Mouse (Mus musculus): Measurements from ENCODE around the gene Lmbr1l.
"Not testable (repeated sequence)": the region's sequence is repeated elsewhere in the genome, so short reads cannot be mapped to it uniquely, and the experiment has no call there.

Gene Lmbr1l

DNA sequence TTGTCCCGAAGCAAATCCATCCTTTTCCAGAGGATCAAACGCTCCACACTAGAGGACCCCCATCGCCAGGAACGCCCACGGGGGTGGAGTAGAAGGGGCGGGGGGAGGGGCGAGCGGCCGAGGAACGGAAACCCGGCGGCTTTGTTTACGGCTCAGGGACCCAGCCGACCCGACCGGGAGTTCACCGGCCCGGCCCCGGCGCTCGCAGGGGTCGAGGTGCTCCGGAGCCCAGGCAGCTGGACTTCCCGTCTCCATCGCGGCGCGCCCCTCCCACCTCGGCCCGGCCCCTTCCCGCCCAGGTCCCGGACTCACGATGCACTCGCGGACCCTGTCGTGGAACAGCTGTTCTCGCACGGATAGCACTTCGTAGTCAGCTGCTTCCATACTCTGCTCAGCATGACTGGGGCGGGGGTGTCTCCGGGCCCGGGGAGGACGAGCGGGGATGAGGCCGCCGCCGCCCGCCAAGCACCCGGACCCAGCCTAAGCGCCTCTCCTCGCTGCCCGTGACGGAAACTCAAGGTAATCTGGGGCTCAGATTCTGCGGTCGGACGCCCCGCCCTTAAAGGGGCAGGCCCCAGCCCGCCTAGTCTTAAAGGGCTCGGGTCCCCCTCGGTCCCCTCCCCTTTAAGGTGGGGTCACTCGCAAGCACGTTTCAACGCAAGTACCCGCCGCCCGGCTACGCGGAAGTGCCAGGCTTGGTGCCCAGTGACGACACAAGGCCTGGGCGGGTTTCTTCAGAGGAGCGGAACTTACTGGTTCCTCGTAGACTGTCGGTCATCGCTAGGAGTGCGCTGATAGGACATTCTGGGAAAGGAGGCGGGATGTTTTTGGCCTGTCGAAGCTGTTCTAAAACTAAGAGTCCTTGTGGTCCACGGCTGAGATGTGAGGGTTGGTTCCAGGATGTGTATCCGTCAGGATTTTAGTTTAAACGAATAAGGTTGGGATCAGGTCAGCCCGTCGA is at the start of gene Lmbr1l:
Gene Lmbr1l, minus strand, starts transcription at position 694 of the 961 bp plus-strand sequence.
- DNase-seq (ENCODE audit: low spot score in 2 of 2) = peak; percentile 97

DNA sequence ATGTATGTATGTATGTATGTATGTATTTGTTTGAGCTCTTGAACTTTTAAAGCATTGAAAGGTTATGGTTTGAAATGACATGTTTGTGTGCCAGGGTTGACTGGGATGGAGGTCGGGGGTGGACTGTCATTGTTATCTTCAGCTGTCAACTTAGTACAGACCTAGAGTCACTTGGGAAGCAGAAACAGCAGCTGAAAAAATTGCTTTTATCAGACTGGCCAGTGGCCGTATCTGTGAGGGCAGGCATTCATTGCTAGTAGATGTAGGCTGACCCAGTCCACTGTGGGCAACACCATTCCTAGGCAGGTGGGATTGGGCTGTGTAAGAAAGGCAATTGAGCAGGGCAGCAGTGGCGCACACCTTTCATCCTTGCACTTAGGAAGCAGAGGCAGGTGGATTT is 41.5 kb upstream of the Lmbr1l start:
- DNase-seq (ENCODE audit: low spot score in 2 of 2) = no peak

DNA sequence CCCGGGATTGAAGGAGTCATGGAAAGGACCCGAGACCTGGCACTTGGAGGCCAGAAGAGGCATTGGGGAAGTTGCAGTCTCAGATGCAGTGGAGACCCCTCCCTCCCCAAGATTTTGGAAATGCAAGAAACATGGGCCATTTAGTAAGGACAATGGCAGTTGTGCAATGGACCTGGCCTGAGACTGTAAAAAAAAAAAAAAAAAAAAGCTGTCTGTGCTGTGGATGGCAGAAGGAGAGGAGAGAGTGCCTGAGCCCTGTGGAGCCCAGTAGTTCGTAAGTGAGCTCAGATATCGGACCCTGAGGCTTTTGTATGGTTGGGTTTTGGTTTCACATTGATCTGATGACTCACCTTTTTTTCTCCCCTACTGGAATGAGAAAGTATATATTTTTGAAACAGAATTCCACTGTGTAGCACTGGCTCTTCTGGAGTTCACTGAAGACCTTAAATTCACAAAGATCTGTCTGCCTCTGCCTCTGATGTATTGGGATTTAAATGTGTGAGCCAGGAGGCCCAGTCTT is 40.9 kb upstream of the Lmbr1l start:
- DNase-seq (ENCODE audit: low spot score in 2 of 2) = no peak

DNA sequence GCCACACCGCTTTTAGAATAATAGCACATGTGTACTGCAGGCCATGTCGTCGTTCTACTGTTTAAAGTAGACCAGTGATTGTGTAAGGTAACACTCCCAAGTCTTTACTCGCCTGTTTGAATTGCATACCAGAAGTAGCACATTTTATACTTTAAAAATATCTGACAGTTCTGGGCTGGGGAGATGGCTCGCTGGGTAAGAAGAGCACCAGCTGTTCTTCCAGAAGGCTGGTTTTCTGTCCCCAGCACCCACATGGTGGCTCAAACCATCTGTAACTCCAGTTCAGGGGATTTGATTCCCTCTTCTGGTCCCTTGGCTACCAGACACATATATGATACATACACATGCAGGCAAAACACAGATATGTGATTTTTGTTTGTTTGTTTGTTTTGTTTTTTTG is 39.4 kb upstream of the Lmbr1l start:
- DNase-seq (ENCODE audit: low spot score in 2 of 2) = no peak

DNA sequence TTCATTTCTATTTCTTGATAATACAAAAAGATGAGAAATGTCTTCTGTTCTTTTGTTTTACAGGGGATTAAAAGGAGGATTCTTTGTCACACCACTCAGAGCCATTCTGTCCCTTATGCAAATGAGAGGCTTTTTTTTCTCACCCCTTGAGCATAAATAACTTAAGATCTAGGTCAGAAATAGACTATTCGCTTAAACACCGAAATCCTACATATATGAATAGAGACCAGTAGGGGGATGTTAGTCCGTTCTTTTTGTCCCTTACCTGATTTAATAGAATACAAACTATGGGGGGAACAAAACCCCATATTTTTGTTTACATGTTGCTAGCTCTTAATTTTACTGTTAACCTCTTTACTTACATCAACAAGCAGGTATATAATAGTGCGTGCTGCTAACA is 38.0 kb upstream of the Lmbr1l start:
- DNase-seq (ENCODE audit: low spot score in 2 of 2) = no peak

DNA sequence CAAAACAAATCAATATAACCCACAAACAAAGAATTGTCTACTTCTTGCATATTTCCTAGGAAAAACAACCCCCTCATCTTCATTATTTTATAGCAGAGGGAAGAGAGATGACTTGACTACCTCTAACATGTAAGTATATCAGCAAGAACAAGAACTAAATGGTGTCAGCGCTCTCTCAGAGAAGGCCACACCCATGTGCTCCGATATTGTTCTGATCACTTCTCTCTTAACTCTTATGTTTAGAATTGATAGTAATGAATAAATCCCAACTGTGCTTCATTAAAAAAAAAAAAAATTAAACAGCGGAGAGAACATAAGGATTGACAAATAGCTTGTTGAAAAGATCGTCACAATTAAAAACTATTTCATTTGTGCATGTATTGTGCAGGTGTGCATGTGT is 37.3 kb upstream of the Lmbr1l start:
- DNase-seq (ENCODE audit: low spot score in 2 of 2) = no peak

DNA sequence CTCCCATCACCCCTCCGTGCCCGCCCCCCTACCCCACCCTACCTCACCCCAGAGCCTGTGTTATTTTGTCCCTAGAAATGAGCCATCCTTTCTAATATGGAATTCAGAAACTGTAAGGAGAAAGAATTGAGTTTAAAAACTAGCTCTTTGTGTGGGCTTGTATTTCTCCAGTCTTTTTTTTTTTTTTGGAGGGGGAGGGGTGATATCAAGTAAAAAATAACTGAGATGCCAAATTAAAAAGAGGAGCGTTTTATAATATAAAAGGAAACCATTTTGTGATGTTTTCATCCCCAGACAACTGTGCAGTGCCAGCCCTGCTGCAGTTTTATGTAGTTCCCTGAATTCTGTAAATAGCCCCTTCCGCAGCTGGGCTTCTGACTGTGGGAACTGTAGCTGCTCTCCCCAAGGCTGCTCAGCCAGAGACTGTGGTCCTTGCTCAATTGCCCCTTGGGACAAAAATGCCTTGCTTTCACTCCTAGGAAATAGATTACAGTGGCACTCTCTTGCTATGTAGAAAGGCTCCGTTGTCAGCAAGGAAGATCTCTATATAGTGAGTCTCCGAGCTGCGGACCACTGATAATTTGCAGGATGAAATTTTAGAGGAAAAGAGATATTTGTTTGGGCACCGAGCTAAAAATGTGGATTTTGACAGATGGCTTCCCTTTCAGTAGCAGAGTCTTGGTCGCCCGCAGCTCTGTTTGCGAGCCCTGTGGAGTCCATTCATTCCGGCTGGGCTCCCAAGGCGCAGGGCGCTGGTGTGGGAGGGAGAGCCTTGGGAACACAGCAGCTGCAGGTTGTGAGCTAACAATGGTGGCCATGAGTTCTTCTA is 36.6 kb upstream of the Lmbr1l start:
- DNase-seq (ENCODE audit: low spot score in 2 of 2) = no peak

DNA sequence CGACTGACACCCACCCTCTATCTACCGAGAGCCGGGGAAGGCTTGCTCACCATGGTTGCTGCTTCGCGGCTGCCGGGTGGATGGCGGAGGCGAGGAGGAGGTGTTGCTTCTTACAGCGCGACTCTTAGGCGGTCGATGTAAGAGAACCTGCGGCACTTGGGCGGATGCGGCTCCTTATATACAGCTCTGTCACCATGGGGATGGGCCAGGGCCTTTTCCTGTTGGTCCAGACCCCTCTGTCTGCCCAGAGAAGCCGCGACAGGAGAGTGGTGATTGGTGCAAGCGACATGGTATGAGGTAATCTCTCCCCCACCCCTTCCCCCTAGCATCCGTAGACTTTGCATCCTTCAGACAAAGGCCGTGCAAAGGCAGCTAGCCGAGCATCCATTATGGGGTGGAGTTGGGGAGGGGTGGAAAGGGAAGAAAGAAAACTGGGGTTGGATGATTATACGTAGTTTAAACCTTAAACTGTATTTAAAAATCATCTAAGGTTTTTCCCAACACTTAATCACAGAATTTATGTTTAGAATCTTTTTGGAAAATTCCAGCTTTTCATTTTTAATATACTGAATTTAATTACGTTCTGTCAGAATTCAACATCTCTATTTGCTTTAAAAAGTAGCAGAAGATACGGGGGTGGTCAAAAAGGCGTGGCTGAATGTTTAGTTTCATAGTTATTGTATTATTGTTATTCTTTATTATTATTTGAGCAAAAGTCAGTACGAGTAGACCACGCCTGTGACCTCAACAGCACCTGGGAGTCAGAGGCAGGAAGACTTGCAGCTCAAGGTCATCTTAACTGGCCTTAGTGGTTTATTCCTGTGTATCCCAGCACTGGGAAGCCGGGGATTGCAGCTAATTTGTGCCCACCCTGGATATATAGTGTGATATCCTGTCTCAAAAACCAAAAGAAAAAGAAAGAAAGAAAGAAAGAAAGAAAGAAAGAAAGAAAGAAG is 35.6 kb upstream of the Lmbr1l start, which contains the start of the genes Gm49450 and Tuba1a:
Gene Gm49450, minus strand, starts transcription at position 151 of the 956 bp plus-strand sequence.
Gene Tuba1a, minus strand, starts transcription at position 303 of the 956 bp plus-strand sequence.
- peak in 1 of 2 experiments; percentile 77 for DNase-seq (ENCODE audit: low spot score in 2 of 2)

DNA sequence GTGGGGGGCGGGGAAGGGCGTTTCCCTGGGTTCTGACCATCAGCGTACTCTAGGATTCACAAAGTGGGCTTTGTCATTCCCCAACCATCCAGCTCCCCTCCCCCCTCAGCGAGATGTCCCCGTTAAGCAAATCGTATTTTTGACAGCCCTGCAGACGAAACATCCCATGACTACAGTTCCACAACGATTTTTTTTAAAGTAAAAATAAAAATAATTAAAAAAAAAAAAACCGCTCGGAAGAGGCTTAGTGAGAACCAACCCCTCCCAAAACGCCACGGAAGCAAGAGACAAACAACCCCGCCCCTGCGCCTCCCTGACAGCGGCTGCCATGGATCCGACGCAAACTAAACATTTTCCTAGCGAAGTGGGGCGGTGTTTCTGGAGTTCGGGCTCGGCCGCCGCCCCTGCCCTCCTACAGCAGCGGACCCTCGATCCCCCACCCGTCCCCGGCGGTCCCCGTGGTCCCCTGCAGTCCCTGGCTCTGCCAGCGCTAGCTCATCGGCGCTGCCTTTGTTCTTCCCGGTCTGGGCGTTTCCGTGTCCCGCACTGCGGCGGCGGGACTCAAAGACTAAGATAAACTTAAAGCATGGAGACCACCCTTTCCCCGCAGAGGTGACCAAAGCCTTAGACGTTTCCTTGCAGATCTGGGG is 34.8 kb upstream of the Lmbr1l start:
- peak; percentile 58 to 87 for DNase-seq (ENCODE audit: low spot score in 2 of 2)

DNA sequence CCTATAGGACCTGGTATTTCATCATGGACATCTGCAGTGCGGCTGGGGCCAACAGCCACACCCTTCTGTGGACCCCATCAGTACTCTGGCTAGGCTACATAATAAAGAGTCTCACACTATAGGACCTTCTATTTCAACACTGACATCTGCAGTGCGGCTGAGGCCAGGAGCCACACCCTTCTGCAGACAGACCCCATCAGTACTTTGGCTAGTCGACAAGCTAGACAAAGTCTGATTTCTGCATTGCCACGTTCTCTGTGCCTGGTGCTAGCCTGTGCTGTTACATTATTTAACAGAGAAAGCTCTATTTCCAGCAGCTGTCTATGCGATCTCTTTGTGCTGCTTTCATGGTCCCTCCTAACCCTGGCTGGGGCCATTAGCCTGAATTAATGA is 34.0 kb upstream of the Lmbr1l start:
- DNase-seq (ENCODE audit: low spot score in 2 of 2) = no peak

DNA sequence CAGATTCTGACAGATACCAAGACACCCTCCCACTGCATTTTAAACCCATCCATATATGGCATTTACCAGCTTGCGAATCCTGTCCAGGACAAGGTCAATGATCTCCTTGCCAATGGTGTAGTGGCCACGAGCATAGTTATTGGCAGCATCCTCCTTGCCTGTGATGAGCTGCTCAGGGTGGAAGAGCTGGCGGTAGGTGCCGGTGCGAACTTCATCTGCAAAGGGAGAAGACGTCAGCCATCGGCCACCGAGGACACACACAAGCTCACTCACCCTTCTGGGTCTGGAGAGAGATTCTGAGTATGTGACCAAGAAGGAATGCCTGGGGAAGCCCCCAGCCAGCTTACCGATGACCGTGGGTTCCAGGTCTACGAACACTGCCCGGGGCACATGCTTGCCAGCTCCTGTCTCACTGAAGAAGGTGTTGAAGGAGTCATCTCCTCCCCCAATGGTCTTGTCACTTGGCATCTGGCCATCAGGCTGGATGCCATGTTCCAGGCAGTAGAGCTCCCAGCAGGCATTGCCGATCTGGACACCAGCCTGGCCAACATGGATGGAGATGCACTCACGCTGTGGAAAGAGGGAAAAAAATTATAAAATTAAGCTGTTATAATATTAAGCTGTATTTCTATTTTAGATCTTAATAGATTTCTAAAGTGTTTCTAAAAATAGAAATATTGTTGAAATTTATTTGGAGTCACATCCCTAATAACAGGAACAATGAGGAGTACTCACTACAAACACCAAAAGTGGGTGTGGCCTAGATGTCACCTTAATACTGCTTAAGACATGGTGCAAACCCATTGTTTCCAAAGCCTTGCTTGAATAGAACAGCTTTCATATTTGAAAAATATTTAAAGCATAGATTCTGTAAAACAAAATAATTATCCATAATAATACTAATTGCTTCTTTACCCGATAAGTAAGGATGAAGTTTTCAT is 33.4 kb upstream of the Lmbr1l start:
- DNase-seq (ENCODE audit: low spot score in 2 of 2) = not testable (repeated sequence)

DNA sequence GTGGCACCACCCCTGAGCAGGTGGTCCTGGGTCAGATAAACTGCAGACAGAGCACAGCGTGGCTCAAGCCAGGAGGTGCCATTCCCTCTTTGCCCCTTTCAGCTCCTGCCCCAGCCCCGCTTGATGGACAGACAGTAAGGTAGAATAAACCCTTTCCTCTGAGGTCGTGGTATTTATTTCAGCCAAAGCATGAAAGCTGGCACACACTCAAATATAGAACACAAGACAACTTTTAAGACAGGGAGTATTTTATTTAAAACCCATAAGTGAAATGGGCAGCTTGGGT is 31.5 kb upstream of the Lmbr1l start:
- DNase-seq (ENCODE audit: low spot score in 2 of 2) = no peak

DNA sequence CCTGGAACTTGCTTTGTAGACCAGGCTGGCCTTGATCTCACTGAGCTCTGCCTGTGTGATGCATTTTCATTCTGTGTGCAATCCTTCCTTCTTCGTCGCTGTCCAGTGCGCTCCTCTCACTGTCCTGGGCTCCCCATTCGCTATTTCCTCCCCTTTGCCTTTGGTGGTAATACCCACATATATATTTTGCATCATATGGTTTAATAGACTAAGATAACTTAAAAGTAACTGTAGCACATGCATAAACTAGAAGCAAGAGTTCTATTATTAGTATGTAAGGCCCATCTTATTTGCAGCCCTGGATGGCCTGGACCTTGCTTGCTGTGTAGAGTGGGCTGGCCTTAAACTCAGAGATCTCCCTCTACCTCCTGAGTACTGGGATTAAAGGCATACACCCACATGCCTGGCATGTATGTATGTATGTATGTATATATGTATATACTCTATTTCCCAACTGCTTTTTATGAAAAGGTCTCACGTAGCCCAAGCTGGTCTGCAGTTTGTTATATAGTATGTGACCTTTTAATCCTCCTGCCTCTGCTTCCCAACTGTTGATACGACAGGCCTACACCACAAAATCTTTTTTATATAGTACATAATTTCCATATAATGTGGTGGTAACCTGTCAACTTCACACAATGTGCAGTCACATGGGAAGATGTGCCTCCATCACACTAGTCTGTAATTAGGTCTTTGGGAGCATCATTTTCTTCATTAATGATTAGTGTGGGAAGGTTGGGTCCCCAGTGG is 31.0 kb upstream of the Lmbr1l start:
- no peak for DNase-seq (ENCODE audit: low spot score in 2 of 2)

DNA sequence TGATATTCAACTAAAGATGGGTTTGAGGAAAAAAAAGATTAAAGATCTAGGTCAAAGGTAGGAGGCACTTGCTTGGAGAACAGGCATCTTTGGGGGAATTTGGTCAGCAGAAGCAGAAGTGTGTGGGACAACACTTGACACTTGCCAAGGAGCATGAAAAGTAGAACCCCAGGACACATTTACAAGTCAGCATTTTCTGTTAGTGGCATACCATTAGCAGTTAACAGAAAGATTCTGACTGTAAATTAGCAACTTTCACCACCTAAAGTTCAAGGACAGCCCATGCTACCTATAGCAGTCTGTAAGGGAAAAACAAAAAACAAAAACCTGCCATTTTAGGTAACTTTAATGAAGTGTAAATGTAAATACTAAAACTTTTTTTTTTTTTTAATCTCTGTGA is 30.4 kb upstream of the Lmbr1l start:
- DNase-seq (ENCODE audit: low spot score in 2 of 2) = no peak

DNA sequence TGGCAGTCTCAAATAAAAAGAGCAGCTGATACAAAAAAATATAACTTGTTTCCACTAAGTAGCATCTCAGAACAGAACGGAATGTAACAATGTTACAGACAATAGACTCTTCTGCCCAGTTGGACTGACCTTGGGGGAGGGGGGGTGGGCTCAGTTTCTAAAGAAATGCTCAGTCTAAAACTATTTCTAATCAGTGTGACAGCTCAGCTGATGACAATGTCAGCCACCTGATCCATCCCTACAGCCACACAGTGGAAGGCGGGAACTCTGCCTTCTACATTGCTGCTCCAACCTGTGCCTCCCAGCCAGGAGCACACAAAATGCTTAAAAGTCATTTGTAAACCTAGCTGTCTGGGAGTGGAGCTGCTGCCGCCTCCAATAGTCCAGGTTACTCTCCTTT is 29.9 kb upstream of the Lmbr1l start:
- DNase-seq (ENCODE audit: low spot score in 2 of 2) = no peak

DNA sequence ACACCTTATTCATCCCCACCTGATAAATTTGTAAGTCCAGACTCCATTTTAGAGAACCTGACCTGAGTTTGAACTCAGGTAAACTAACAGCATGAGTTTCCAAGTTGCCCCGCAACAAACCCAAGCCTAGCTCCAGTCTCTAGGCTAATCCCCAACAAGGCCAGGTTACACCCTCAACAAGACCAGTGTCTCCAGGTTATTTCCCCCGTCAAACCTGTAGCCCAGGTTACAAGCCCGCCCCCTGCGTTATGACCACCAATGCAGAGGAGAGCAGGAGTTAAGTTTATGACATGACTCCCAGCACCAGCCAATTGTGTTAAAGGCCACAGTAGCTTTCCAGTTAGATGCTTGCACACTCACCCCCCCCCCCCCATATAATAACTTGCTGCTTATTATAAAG is 25.1 kb upstream of the Lmbr1l start:
- DNase-seq (ENCODE audit: low spot score in 2 of 2) = no peak

DNA sequence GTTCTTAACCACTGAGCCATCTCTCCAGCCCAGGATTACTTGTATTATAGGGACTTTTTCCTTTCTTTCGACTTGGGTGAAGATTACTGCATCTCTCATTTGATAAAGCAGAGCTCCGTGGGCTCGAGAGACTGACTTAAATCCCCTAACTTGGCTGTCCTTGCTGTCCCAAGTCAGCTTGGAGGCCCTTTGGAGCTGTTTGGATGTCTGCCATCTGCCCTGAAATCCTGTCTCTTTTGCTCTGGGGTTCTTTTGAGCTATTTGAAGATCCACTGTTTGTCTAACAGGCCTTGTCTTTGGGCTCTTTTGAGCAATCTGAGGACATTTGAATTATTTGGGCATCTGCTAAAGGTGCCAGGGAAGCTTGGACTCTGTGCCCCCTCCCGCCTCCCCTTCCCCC is 24.1 kb upstream of the Lmbr1l start:
- no peak for DNase-seq (ENCODE audit: low spot score in 2 of 2)

DNA sequence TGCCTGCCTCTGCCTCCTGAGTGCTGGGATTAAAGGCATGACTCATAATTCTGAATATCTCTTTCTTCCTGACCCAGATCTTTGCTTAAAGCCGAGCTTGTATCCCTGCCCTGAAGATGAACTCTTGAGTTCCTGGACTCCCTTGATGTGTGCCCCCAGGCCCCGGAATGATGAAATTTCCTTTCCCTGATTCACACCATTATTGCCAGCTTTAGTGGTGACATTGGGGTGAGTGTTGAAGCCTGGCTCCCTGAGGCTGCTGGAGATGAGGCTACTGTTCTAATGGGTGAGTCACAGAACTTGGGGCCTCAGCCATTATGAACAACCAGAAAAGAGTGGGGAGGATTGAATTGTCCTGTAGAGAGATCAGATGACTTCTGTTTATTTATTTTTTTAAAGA is 23.5 kb upstream of the Lmbr1l start:
- no peak for DNase-seq (ENCODE audit: low spot score in 2 of 2)

DNA sequence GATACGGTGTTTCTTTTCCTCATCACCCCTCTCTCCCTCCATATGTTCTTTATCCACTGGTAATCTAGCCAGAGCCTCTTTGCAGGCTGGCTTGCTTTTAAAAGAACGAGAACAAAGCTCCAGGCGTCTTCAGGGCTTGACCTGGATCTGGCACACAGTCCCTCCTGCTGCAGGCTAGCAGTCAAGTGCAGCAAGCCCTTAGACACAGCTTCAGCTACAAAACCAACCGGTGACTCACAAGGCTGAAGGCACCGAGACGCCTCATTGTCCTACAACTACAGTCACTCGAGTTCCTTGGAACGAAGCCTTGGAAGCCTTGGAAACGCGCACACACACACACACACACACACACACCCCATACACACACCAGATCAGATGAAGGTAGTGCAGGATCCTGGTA is 22.8 kb upstream of the Lmbr1l start:
- no peak for DNase-seq (ENCODE audit: low spot score in 2 of 2)

Data from spleen, postnatal 4 days (tissue).